In genomic region chr4:123717574-123718433, GRCm38 (mm10) we compare ENCODE assay signal across 8 mouse cellular contexts. TPM values are rescaled to one million over a fixed set of nuclear protein-coding genes. Genes with fewer than 3 reads are reported as not detected.
DNase-seq lines count a peak whose midpoint lies in the region; ATAC-seq lines count a peak whose summit lies in the region.

Gene Ndufs5 (minus strand): TSS chr4:123718202.

- peak; percentile 91 for DNase-seq in WW6 (ENCODE audit: low read depth, low spot score)
- DNase-seq in cerebellum, postnatal 4 days (ENCODE audit: low spot score in 2 of 2): peak; percentile 94 to 96
- peak; percentile 97 for DNase-seq in gastrocnemius, adult 18-20 months (ENCODE audit: low spot score)
- peak; percentile 97 to 98 for DNase-seq in left cerebral cortex, adult 18-20 months (ENCODE audit: low spot score in 2 of 2)
- DNase-seq in right cerebral cortex, adult 18-20 months: peak; percentile 97
- peak; percentile 87 for DNase-seq in urinary bladder, postnatal 10 days (ENCODE audit: low spot score)

- under 1% methylated on average over 38 of the region's 40 CpGs for WGBS in hindbrain, embryonic 16.5 days
- 2% methylated on average over 31 of the region's 40 CpGs for WGBS in macrophage (ENCODE audit: missing documents)

- H3K27ac ChIP-seq in hindbrain, embryonic 16.5 days (ENCODE audit: low read depth, low read length): peak within 1 kb of the TSS; percentile 81
- peak within 1 kb of the TSS; percentile 64 for H3K27ac ChIP-seq in macrophage

- peaks cover 3% of the 10 kb centered on the region; the same call in 1 of the 2 replicates for H3K36me3 ChIP-seq in hindbrain, embryonic 16.5 days (ENCODE audit: control insufficient read depth, insufficient read depth, low read length)
- H3K36me3 ChIP-seq in macrophage (ENCODE audit: inconsistent target): 0 out of 2 replicates have a peak, but pooled peaks cover 9% of the 10 kb centered on the region

- peaks cover 19% of the 10 kb centered on the region; the same call in 1 of the 2 replicates for H3K79me2 ChIP-seq in macrophage (ENCODE audit: inconsistent target)

- no peaks in the 10 kb centered on the region for H3K27me3 ChIP-seq in hindbrain, embryonic 16.5 days (replicated peaks; ENCODE audit: control insufficient read depth, insufficient read depth, low read length)

- H3K9ac ChIP-seq in hindbrain, embryonic 16.5 days (ENCODE audit: low read depth, low read length): peak within 1 kb of the TSS; percentile 89

- H3K4me2 ChIP-seq in hindbrain, embryonic 16.5 days (ENCODE audit: low read length): peak within 1 kb of the TSS; percentile 69

- peak within 1 kb of the TSS; percentile 79 for H3K4me3 ChIP-seq in hindbrain, embryonic 16.5 days (ENCODE audit: low read length)
- H3K4me3 ChIP-seq in macrophage (ENCODE audit: inconsistent target): peak within 1 kb of the TSS; percentile 98

- H3K9me3 ChIP-seq in hindbrain, embryonic 16.5 days (ENCODE audit: control insufficient read depth, low read length): no peaks in the 10 kb centered on the region

- peak; percentile 95 for ATAC-seq in hindbrain, embryonic 16.5 days

- peaks cover 7% of the 10 kb centered on the region for H3K4me1 ChIP-seq in hindbrain, embryonic 16.5 days (ENCODE audit: control insufficient read depth, insufficient read depth, low read depth, low read length)

RNA-seq across cellular contexts. Expression of gene Ndufs5, which starts in this region (rescaled TPM):
- 100 to 1,000 TPM; 270 to 291 TPM for total RNA-seq in gastrocnemius, adult 18-20 months (2021)
- polyA plus RNA-seq in hindbrain, embryonic 16.5 days (2015; fragmentation: Nextera tagmentation; extraction: Ambion mirVana): 446 and 518 TPM in 2 replicates
- 100 to 1,000 TPM; 183 to 205 TPM for total RNA-seq in left cerebral cortex, adult 18-20 months (2021)
- 10 to 100 TPM in 12 of 26 experiments, 1 to 10 TPM in 14; 3.3 to 32.2 (median 9.8) TPM for total RNA-seq in macrophage (2018; cell fraction: chromatin; rRNA removed)
- total RNA-seq in macrophage (2018; cell fraction: cytosol; rRNA removed): 100 to 1,000 TPM; 127 to 211 (median 167) TPM
- 10 to 100 TPM in 25 of 26 experiments, 1 to 10 TPM in 1; 9.7 to 53.0 (median 27.3) TPM for total RNA-seq in macrophage (2018; cell fraction: nucleus; rRNA removed)
- polyA plus RNA-seq in macrophage (2018): 153 to 200 TPM (median 177 TPM) in 3 replicates

Comparison
In these comparisons a context has a peak if more than half of its experiments do, and no peak if none do; other contexts are left out.
1. Peak in every context shown above with its lines: DNase-seq, ATAC-seq, H3K4me3 ChIP-seq and H3K27ac ChIP-seq.